Mouse (Mus musculus): ENCODE data around the gene Gm17660.

DNA sequence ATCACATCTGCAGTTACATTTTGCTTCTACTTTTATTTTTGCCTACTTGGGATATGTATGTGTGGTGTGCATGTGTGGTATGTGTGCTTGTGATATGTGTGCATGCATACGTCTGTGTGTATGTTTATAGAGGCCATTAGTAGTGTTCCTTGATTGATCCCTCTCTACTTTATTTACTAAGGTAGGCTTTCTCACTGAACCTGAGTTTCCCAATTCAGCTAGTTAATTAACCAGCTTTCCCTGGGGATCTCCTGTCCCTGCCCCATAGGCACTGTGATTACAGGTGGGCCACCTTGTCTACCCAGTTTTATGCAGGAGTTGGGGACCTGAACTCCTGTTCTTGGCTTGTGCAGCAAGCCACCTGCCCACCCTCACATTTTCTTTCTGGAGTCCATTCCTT lies 40.7 kb downstream of the Gm17660 start:
- no peak for TF ChIP-seq CTCF (IDR thresholded peaks at IDR 0.05; ENCODE audit: extremely low read depth, insufficient read length, insufficient replicate concordance, low read depth, low read length)
- TF ChIP-seq POLR2A (IDR thresholded peaks at IDR 0.05; ENCODE audit: low read depth, low read length) = no peak

All from small intestine, adult 2 months (tissue).